Mouse (Mus musculus) cerebellum, adult 9-10 months (tissue): ENCODE results near the gene Mgll.
A peak's percentile ranks its signal among the peaks of the same experiment; 100 is the strongest.

Source experiments
- DNase-seq: peaks from one replicate; pipeline ENCODE4 v3.0.0; 2022

The Mgll gene

GRCm38 (mm10) chr6:88746271-88746670 is 22.1 kb downstream of the Mgll start:
- no peak for DNase-seq

- no peak for DNase-seq
Measured at GRCm38 (mm10) chr6:88747296-88748040, 23.3 kb downstream of the Mgll start.

GRCm38 (mm10) chr6:88750884-88751283 is 26.7 kb downstream of the Mgll start:
- DNase-seq, result no peak

- DNase-seq, result no peak
Measured at GRCm38 (mm10) chr6:88752711-88753219, 28.6 kb downstream of the Mgll start.

- DNase-seq, result no peak
Measured at GRCm38 (mm10) chr6:88753578-88753977, 29.4 kb downstream of the Mgll start.

GRCm38 (mm10) chr6:88756992-88757391 is 32.8 kb downstream of the Mgll start:
- DNase-seq, result no peak

- DNase-seq, result no peak
Measured at GRCm38 (mm10) chr6:88758074-88758473, 33.9 kb downstream of the Mgll start.

- DNase-seq, result no peak
Measured at GRCm38 (mm10) chr6:88758568-88759522, 34.6 kb downstream of the Mgll start.

- DNase-seq, result peak; percentile 98
Measured at GRCm38 (mm10) chr6:88759793-88760453, 35.7 kb downstream of the Mgll start.

- no peak for DNase-seq
Measured at GRCm38 (mm10) chr6:88760935-88761635, 36.9 kb downstream of the Mgll start.

GRCm38 (mm10) chr6:88761684-88762439 is 37.6 kb downstream of the Mgll start:
- peak; percentile 63 for DNase-seq

GRCm38 (mm10) chr6:88762440-88763196 is 38.4 kb downstream of the Mgll start:
- no peak for DNase-seq

GRCm38 (mm10) chr6:88763518-88764077 is 39.4 kb downstream of the Mgll start:
- no peak for DNase-seq

GRCm38 (mm10) chr6:88764281-88764680 is 40.1 kb downstream of the Mgll start:
- no peak for DNase-seq

- DNase-seq, result no peak
Measured at GRCm38 (mm10) chr6:88767740-88768139, 43.5 kb downstream of the Mgll start.

GRCm38 (mm10) chr6:88769723-88770122 is 45.5 kb downstream of the Mgll start:
- DNase-seq, result no peak

- DNase-seq, result no peak
Measured at GRCm38 (mm10) chr6:88770300-88770904, 46.2 kb downstream of the Mgll start.

- DNase-seq, result no peak
Measured at GRCm38 (mm10) chr6:88770981-88771380, 46.8 kb downstream of the Mgll start.

- DNase-seq, result no peak
Measured at GRCm38 (mm10) chr6:88772041-88772440, 47.8 kb downstream of the Mgll start.

- no peak for DNase-seq
Measured at GRCm38 (mm10) chr6:88774055-88774454, 49.8 kb downstream of the Mgll start.
